Mouse (Mus musculus) adrenal gland, postnatal 25 days (tissue): ENCODE results near the gene Lrrc1. TPM values are rescaled to one million over a fixed set of nuclear protein-coding genes. Genes with fewer than 3 reads are reported as not detected.

Experiments
- DNase-seq: peaks from one replicate; pipeline ENCODE4 v3.0.0; 2021; ENCODE audit warnings: mixed read lengths
- total RNA-seq: library from RNA; stranded (reverse); gene quantifications from 2 replicates; pipeline ENCODE4 v1.2.3, GENCODE M21; 2021

Lrrc1 gene
- total RNA-seq, 1 experiment from 2014 or later, result 15.4 TPM

- peak; percentile 46 for DNase-seq
Measured at GRCm38 (mm10) chr9:77543351-77544321, 1.0 kb downstream of the Lrrc1 start.

GRCm38 (mm10) chr9:77541556-77541955, 3.1 kb downstream of the Lrrc1 start:
- DNase-seq, result no peak

DNA sequence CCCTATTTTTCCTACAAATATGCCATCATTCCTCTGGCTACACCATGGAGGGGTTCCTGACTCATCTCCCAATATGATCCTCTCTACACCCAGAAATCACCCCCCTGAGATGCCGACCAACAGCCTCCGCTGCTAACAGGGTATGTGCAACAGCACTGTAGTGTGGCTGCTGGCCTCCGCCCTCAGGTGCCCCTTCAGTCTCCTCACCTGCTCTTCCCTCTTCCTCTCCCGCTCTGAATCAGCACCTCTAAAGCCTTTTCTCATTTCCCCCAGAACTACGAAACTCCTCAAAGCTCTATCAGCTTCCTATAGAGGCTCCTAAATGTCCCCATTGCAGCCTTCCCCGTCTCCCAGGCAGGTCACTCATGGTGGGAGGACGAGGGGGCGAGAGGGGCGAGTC, 5.4 kb downstream of the Lrrc1 start:
- no peak for DNase-seq

- no peak for DNase-seq
Measured at GRCm38 (mm10) chr9:77537357-77537756, 7.3 kb downstream of the Lrrc1 start.

GRCm38 (mm10) chr9:77536832-77537231, 7.8 kb downstream of the Lrrc1 start:
- no peak for DNase-seq

- no peak for DNase-seq
Measured at GRCm38 (mm10) chr9:77536286-77536685, 8.4 kb downstream of the Lrrc1 start.

- no peak for DNase-seq
Measured at GRCm38 (mm10) chr9:77535021-77535744, 9.5 kb downstream of the Lrrc1 start.

DNA sequence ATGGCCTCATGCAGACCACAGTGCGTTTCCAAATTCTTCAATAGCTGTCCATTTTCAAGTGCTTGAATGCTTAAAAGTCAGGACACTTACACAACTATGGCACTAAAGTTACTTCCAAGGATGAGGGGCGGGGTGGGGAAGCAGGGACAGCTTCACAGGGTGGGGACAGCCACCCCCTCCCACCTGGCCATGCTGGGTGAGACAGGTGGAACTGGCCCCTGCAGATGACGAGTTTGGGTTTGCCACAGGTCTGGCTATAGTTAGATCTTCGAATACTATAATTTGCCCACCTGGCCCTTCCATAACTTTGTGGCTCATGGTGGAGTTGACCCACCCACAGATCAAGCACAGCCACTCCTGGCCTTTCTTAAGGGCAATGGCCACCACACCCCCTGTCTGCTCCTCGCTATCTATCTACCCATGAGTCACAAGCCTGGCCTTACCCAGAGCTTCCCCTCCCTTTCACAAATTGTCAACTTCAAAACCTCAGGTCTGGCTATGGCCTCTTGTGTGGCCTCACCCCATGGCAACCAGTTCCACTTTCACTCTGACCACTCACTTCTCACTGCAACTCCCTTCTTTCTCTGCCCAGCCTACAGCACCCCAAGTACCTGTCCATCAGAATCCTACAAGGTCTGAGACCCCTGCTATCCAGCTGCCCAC, 16.2 kb downstream of the Lrrc1 start:
- DNase-seq, result no peak

DNA sequence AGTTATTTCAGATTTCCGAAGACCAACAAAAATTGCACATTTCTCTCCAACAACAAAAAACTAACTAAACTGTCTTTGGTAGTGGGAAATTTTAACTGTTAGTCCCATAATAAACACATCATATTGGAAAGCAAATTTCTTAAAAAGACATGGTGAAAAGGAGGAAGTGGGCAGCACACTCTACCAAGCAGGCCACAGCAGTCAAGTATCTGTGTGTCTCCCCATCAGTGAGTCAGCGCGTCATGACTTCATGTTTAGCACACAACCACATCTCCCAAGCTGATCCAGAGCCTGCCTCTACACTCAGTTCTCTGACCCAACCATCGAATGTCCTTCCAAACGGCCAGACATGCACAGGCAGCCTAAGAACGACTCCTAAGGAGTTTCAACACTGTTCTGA, 17.5 kb downstream of the Lrrc1 start:
- no peak for DNase-seq

GRCm38 (mm10) chr9:77526715-77527114, 18.0 kb downstream of the Lrrc1 start:
- no peak for DNase-seq

GRCm38 (mm10) chr9:77525595-77526295, 18.9 kb downstream of the Lrrc1 start:
- no peak for DNase-seq

DNA sequence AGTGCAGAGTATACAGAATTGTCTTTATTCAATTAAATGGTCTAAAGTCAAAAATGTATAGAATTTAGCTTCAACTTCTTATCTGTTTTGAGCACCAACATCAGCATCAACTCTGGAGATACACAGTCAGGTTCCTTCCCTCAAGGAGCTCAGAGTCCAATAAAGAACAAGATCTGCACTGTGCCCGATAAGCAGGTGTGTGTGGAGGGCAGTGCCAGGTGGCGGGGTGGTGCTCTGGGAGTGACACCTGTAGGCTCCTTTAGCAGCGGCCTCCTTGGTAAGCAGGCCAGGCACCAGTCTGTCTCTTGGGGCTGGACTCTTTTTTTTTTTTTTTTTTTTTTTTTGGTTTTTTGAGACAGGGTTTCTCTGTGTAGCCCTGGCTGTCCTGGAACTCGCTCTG, 20.9 kb downstream of the Lrrc1 start:
- no peak for DNase-seq

- no peak for DNase-seq
Measured at GRCm38 (mm10) chr9:77522476-77522875, 22.2 kb downstream of the Lrrc1 start.

DNA sequence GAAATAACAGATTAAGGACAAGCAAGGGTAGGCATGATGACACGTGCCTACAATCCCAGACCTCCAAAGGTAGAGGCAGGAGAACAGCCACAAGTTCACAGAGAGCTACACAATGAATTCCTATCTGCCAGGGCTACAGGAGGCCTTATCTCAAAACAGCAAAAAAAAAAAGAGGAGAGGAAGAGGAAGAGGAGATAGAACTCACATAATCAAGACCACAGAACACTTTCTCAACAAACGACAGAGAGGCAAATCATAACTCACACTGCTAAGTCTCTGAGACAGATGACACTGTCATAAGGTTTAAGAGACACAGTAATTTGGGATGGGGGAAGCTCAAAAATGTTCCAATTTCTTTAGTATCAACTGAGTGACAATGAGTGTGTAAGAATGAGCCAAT, 25.5 kb downstream of the Lrrc1 start:
- DNase-seq, result no peak

DNA sequence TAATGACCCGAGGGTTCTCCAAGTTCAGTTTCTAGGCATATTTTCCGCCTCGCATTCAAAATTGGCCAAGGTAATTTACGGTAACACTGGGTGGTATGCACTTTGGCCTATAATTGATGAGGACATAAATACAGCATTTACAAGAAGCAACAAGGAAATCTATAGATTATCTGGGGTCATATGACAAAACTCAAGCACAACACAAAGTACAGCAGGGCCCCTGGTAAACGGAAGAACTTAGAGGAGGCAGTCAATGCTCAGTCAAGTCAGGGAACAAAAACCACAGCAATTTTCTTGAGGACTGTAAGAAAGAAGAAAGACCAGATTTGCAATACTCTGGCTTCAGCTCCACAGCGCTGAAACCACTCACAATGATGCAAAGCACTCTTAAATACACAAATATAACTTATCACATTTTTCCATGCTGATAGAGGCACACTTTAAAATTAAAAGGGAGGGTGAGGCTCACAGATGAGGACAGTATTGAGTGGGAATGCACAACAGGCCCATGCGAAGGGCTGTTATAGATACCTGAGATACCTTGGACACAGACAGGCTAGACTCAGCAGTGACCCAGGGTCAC, 27.8 kb downstream of the Lrrc1 start:
- DNase-seq, result no peak

- DNase-seq, result no peak
Measured at GRCm38 (mm10) chr9:77513892-77514291, 30.8 kb downstream of the Lrrc1 start.

DNA sequence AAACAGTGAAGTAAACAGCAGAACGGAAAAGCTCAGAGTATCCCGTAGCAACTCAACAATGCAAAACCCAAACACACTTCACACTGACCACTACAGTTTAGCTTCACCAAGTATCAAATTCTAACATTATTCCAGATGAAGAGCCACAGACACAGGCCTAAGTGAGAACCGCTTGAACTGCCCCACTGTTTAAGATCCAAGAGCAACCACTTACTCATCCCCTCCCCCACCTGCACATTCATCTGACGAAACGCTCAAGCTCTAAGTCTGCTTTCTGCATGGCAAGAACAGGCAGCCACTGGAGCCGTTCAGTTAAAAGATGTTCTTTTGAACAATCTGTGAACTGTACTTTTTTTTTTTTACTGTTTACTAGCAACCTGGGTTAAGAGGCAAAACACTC, 32.5 kb downstream of the Lrrc1 start:
- no peak for DNase-seq

GRCm38 (mm10) chr9:77510574-77510973, 34.1 kb downstream of the Lrrc1 start:
- no peak for DNase-seq

- no peak for DNase-seq
Measured at GRCm38 (mm10) chr9:77507743-77508394, 36.8 kb downstream of the Lrrc1 start.

GRCm38 (mm10) chr9:77502548-77503438, 41.9 kb downstream of the Lrrc1 start:
- DNase-seq, result peak; percentile 53
